Mouse (Mus musculus) forebrain, embryonic 14.5 days (tissue): ENCODE measurements at regions not wholly inside any gene's neighbourhood (a gene's known extent, or its start where the extent isn't known, plus 50 kb on each side); places are given as distances from the start of the nearest gene placed in this dataset.

ENCODE experiments used
- ATAC-seq: fragments of 200-750 bp; cut with Nextera tagmentation; 2 replicates; pipeline ENCODE4 v1.8.0; 2017; ENCODE audit warnings: mild to moderate bottlenecking, moderate library complexity
- DNase-seq: peaks from one replicate; pipeline ENCODE4 v3.0.0-alpha.2; 2015; ENCODE audit warnings: low spot score
- H3K27ac ChIP-seq: fragments of 300-500 bp; sonication (generic); 2 replicates; pipeline ENCODE4 v1.5.1; 2014; ENCODE audit warnings: low read depth, mild to moderate bottlenecking, control low read depth, low read length, moderate library complexity
- H3K27me3 ChIP-seq: fragments of 300-500 bp; sonication (generic); replicated peaks from 2 replicates; pipeline ENCODE4 v1.6.1; 2014; ENCODE audit warnings: low read length, control low read depth, mixed read lengths; ENCODE audit not compliant: control insufficient read depth, insufficient read depth
- H3K36me3 ChIP-seq: fragments of 300-500 bp; sonication (generic); 2 replicates; pipeline ENCODE4 v1.6.1; 2014; ENCODE audit warnings: low read length, control low read depth; ENCODE audit not compliant: control insufficient read depth, insufficient read depth
- H3K4me1 ChIP-seq: fragments of 300-500 bp; sonication (generic); 2 replicates; pipeline ENCODE4 v1.6.1; 2014; ENCODE audit warnings: antibody characterized with exemption, low read length, control low read depth; ENCODE audit not compliant: control insufficient read depth, insufficient read depth
- H3K4me2 ChIP-seq: fragments of 300-500 bp; sonication (generic); 2 replicates; pipeline ENCODE4 v1.6.1; 2014; ENCODE audit warnings: mild to moderate bottlenecking, control low read depth, low read length
- H3K4me3 ChIP-seq: fragments of 300-500 bp; sonication (generic); 2 replicates; pipeline ENCODE4 v1.5.1; 2014; ENCODE audit warnings: low read depth, low read length, control low read depth
- H3K9ac ChIP-seq: fragments of 300-500 bp; sonication (generic); 2 replicates; pipeline ENCODE4 v1.6.1; 2014; ENCODE audit warnings: mild to moderate bottlenecking, low read length, control low read depth, moderate library complexity
- H3K9me3 ChIP-seq: fragments of 300-500 bp; sonication (generic); replicated peaks from 2 replicates; pipeline ENCODE4 v1.6.1; 2016; ENCODE audit warnings: low read length, control low read depth, mixed read lengths; ENCODE audit not compliant: control insufficient read depth
- WGBS: fragments of 180-500 bp; shearing (Covaris S2); extraction: QIAGEN DNeasy Blood & Tissue Kit; methylation state at CpG from one replicate; pipeline ENCODE4 v1.1.7; 2014; 5-methylcytosine and 5-hydroxymethylcytosine counted together

DNA sequence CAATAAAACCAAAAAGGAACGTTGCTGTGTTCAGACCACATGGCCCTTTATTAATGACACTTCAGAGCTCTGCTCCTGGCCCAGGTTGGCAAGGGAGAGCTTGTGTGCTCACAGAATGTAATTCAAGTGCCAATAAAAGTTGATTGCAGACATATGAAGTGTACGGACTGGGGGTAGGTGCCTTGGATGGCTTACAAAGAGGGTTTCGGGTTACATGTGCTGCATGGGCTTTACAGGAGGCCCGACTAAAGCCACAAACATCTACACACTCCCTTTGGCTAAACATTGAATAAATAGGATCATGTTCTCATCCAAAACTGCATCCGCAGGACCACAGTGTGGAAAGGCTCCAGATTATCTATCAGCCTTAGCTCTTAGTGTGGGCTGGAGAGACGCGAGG lies 666.5 kb downstream of the Vrk1 start:
- Histone ChIP-seq H3K9me3 (no peaks in the 10 kb centered on the region), H3K27ac (no peak overlapping the region; the same call in 1 of the 2 replicates), H3K9ac (no peak overlapping the region), H3K27me3 (no peaks in the 10 kb centered on the region), H3K36me3 (no peaks in the 10 kb centered on the region), H3K4me1 (peaks cover 5% of the 10 kb centered on the region; the same call in 1 of the 2 replicates), H3K4me3 (no peak overlapping the region), H3K4me2 (no peak overlapping the region)
- no peak for DNase-seq
- ATAC-seq = no peak
- 53% methylated on average over 7 of the region's 7 CpGs for WGBS

DNA sequence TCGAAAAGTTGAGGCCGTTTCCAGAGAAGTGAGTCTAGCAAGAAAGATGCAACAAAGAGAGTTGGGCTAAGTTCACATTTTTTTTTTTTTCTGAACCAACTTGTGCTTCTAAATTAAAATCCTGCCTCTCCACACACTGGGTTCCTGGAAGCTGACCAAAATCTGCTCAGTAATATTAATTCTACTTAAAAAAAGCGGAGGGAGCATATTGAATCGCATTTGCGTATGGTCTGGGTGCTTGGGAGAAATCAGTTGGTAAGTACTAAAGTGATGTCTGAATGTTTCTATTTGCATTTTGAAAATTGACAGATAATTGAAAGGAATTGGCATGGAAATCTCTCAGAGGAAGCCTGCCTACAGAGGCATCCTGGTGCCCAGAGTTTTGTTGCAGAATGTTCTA lies 676.0 kb downstream of the Vrk1 start:
- H3K4me2 ChIP-seq = no peak overlapping the region
- no peaks in the 10 kb centered on the region for H3K27me3 ChIP-seq
- H3K9me3 ChIP-seq = no peaks in the 10 kb centered on the region
- no peak overlapping the region for H3K9ac ChIP-seq
- peaks cover 12% of the 10 kb centered on the region; the same call in 1 of the 2 replicates for H3K4me1 ChIP-seq
- H3K4me3 ChIP-seq = no peak overlapping the region
- WGBS = 76% methylated on average over 5 of the region's 5 CpGs
- ATAC-seq (no peak), DNase-seq (peak; percentile 64)
- no peak overlapping the region for H3K27ac ChIP-seq
- no peaks in the 10 kb centered on the region for H3K36me3 ChIP-seq

DNA sequence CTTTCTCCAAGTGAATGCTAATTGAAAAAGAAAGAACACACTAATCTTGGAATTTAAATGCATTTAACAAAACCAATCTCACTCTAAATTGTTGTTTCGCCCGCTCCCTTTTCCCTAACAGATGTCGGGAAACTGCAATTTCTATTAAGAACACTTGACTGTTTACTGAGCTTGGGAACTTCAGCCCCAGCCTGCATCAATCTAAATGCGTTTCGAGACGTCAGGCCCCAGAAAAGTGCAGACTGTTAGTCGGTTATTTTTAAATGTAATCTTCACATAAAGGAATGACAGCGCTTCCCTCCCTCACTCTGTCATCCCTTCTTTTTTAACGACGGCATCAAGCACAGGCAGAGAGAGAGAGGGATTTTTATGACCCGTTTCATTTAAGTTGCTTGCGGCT lies 677.7 kb downstream of the Vrk1 start:
- Histone ChIP-seq H3K9ac (no peak overlapping the region), H3K36me3 (no peaks in the 10 kb centered on the region), H3K4me3 (no peak overlapping the region), H3K27me3 (no peaks in the 10 kb centered on the region), H3K4me2 (no peak overlapping the region), H3K27ac (peak overlapping the region; percentile 71; the same call in 1 of the 2 replicates), H3K9me3 (no peaks in the 10 kb centered on the region), H3K4me1 (peaks cover 12% of the 10 kb centered on the region; the same call in 1 of the 2 replicates)
- 26% methylated on average over 12 of the region's 12 CpGs for WGBS
- DNase-seq = peak; percentile 60
- no peak for ATAC-seq

DNA sequence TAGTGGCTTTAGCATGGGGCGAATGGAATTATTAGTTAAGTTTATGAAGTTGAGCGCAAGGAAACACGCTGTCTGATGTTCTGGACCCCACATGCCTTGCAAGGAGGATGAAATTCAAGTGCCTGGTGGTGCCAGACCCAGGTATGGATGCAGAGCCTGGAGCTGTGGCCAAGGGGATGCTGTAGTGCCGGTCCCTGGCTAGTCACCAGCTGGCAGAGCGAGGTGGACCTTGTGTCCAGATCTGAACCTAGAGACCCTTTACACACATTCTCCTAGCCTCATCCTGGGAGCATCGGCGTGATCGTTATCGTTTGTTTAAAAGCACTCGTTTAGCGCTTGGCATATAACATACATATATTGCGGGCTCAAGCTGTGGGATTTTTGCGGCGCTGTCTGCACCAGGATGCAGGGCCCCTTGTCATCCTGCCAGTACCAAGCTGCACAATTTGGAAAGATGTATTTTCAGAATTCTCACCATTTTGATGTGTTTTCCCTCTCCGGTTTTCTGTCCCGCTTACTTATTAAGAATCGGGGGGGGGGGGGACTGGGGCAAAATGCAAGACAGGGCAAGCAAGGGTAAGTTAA lies 678.2 kb downstream of the Vrk1 start:
- Histone ChIP-seq H3K27ac (peak overlapping the region; percentile 71; the same call in 1 of the 2 replicates), H3K9ac (no peak overlapping the region), H3K4me1 (peaks cover 12% of the 10 kb centered on the region; the same call in 1 of the 2 replicates), H3K4me2 (no peak overlapping the region), H3K4me3 (no peak overlapping the region), H3K27me3 (no peaks in the 10 kb centered on the region), H3K9me3 (no peaks in the 10 kb centered on the region), H3K36me3 (no peaks in the 10 kb centered on the region)
- WGBS = 70% methylated on average over 17 of the region's 17 CpGs
- no peak for ATAC-seq
- peak; percentile 67 for DNase-seq

DNA sequence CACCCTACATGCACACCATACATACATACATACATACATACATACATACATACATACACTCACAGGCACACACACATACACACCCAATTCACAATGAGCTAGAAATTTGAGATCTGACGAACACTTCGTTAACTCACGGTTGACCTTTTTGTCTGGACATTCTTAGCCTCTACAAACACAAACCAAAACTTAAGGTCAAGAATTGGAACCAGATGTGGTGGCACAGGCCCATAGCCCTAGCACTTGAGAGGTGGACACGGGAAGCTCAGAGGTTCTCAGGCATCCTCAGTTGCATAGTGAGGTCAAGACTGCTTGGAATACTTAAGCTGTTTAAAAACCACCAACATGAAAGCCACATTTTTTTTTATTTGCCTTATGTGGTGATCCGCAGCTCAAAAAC lies 692.9 kb downstream of the Vrk1 start:
- H3K4me2 ChIP-seq = no peak overlapping the region

DNA sequence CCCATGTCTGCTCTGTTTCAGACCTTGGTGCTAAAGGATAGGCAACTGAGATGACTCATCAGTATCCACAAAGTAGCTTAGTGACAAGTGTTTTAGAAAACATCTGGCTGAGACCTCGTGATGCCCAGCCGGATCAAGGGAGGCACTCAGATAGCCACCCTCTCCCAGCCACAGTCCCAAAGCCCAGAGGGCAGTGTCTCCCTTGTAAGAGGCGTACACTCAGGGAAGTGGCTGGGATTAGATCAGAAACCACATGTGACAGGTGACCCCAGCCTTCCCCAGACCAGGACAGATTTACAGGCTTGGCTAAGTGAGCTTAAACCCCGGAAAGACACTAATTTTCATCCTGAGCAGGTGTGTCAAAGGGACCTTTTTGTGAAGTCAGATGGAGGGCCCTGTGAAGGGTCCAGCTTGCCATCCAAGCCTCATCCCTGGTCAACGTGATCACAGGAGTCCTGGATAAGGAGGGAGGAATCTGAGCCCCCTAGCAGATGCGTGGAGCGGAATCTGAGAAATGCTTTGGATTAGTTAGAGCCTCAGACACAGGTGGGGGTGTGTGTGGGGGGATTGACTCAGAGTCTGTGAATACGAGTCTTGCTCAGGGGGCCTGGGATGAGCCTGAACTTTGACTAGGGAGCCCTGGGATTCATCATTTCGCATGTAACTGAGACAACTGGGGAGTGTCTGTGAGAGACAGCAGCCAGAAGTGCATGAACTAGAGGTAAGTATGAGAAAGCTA lies 711.4 kb downstream of the Vrk1 start:
- H3K9me3 ChIP-seq = no peaks in the 10 kb centered on the region
- H3K27ac ChIP-seq = no peak overlapping the region
- DNase-seq = no peak
- H3K36me3 ChIP-seq = no peaks in the 10 kb centered on the region
- WGBS = 77% methylated on average over 9 of the region's 9 CpGs
- no peak overlapping the region for H3K4me2 ChIP-seq
- H3K27me3 ChIP-seq = no peaks in the 10 kb centered on the region
- H3K4me1 ChIP-seq = no peaks in the 10 kb centered on the region
- H3K9ac ChIP-seq = no peak overlapping the region
- H3K4me3 ChIP-seq = no peak overlapping the region
- ATAC-seq = no peak

More for the DNA sequence above, 692.9 kb downstream of the Vrk1 start:
- H3K9me3 ChIP-seq = no peaks in the 10 kb centered on the region
- no peaks in the 10 kb centered on the region for H3K27me3 ChIP-seq
- no peak for DNase-seq
- no peak for ATAC-seq
- H3K27ac ChIP-seq = no peak overlapping the region
- H3K4me1 ChIP-seq = no peaks in the 10 kb centered on the region
- no peak overlapping the region for H3K9ac ChIP-seq
- WGBS = 92% methylated on average over 5 of the region's 5 CpGs
- no peak overlapping the region for H3K4me3 ChIP-seq
- no peaks in the 10 kb centered on the region for H3K36me3 ChIP-seq

DNA sequence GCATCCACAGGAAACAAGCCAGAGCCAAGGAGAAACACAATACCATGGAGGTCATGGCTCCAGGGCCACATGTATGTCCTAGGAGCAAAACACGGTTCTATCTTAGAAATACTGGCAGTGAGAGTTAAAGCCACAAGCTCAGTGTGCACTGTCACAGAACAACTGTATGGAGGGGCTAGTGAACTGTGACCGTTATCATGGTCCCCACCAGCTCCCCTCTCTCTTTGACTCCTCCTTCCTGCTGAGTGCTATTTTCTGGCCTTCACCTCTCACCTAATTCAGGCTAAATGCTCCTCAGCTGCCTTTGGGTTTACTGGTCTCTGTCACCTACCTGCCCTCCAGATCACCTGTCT lies 712.0 kb downstream of the Vrk1 start:
- H3K4me2 ChIP-seq = no peak overlapping the region
- no peaks in the 10 kb centered on the region for H3K9me3 ChIP-seq
- H3K36me3 ChIP-seq = no peaks in the 10 kb centered on the region
- ATAC-seq (no peak), DNase-seq (no peak)
- no peak overlapping the region for H3K9ac ChIP-seq
- H3K4me1 ChIP-seq = no peaks in the 10 kb centered on the region
- no peak overlapping the region for H3K4me3 ChIP-seq
- 76% methylated on average over 2 of the region's 2 CpGs for WGBS
- H3K27me3 ChIP-seq = no peaks in the 10 kb centered on the region
- H3K27ac ChIP-seq = no peak overlapping the region

DNA sequence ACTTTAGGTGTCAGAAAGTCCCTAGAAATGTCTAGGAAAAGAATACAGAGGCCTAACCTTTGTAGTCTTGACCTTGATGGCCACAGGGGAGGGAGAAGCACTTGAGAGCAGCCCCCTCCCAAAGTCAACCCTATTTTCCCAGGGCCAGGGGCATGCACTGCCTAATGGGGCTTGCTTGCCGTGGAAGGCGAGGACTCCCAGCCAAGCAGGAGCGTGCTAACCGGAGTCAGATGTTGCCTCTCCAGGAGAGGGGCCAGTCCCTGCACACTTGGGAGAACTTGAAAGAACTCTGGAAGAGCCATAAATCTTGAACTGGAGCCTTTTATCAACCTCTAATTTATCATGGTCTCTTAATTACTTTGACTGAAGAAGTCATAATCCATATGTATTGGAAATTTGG lies 712.7 kb downstream of the Vrk1 start:
- DNase-seq = no peak
- H3K27ac ChIP-seq = no peak overlapping the region
- H3K4me1 ChIP-seq = no peaks in the 10 kb centered on the region
- no peak overlapping the region for H3K4me2 ChIP-seq
- 97% methylated on average over 4 of the region's 4 CpGs for WGBS
- no peak overlapping the region for H3K9ac ChIP-seq
- no peaks in the 10 kb centered on the region for H3K27me3 ChIP-seq
- no peaks in the 10 kb centered on the region for H3K36me3 ChIP-seq
- no peaks in the 10 kb centered on the region for H3K9me3 ChIP-seq
- ATAC-seq = no peak
- no peak overlapping the region for H3K4me3 ChIP-seq

DNA sequence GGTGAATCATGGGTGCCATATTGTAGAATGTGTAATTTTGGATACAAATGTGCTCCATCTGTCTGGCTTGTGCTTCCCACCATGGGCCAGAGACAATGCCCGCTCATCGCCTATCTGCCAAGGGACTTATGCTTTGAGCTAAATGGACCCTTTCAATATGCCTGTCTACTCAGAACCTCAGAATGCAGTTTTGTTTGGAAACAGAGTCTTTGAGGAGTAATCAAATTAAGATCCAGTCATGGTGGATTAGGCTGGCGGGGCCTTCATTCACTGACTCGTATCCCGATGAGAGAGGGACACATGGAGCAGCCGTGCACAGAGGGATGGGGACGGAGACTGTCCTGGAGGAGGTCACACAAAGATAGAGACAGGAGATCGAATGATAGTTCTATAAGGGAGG lies 716.9 kb downstream of the Vrk1 start:
- H3K4me2 ChIP-seq = no peak overlapping the region
- no peaks in the 10 kb centered on the region for H3K36me3 ChIP-seq
- H3K4me3 ChIP-seq = no peak overlapping the region
- WGBS = 66% methylated on average over 8 of the region's 8 CpGs
- no peak overlapping the region for H3K9ac ChIP-seq
- no peaks in the 10 kb centered on the region for H3K4me1 ChIP-seq
- no peaks in the 10 kb centered on the region for H3K27me3 ChIP-seq
- peak; percentile 23 for DNase-seq
- no peak overlapping the region for H3K27ac ChIP-seq
- ATAC-seq = no peak
- no peaks in the 10 kb centered on the region for H3K9me3 ChIP-seq
